Mouse (Mus musculus) megakaryocyte, adult 5-6 weeks (primary cell): ENCODE measurements at regions not wholly inside any gene's neighbourhood (a gene's known extent, or its start where the extent isn't known, plus 50 kb on each side); places are given as distances from the start of the nearest gene placed in this dataset.

Source experiments
- ATAC-seq: 2 replicates; pipeline ENCODE4 v1.8.0; 2016; ENCODE audit warnings: mild to moderate bottlenecking, inconsistent platforms; ENCODE audit not compliant: poor library complexity, severe bottlenecking

DNA sequence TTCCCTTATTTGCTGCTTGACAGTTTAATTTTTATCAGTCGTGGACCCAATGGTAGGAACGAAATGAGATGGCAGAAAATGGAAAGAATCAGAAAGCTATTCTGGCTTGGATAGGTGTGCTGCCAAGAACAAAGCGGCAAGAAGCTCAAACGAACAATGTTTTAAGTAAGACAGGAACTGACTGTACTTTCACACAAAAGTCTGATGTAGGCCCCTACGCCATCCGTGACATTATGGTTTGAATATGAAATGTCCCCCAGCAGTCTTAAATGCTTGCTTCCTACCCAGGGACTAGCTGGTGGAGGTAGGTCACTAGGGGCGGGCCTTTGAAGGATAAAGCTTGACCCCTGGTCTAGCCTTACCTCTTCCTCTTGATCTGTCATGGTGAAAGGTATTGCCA, 90.5 kb upstream of the Barx2 start:
- ATAC-seq, result no peak

DNA sequence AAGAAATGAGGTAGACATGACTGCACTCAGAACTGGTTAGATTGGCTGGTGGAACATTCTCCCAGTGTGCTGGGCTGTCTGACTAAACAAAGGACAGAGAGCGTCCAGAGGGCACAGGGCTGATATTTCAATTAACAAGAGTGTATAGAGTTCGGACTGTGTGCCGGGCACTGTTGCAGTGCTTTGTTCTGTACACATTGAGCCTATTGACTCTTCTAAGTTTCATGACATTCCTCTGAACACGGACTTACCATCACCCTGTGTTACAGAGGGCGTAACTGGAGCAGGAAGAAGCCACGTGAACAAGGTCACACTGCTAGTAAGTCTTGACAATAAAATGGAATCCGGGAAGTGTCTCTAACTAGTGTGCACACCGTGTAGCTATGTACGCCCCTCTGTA, 92.1 kb upstream of the Barx2 start:
- ATAC-seq, result no peak

DNA sequence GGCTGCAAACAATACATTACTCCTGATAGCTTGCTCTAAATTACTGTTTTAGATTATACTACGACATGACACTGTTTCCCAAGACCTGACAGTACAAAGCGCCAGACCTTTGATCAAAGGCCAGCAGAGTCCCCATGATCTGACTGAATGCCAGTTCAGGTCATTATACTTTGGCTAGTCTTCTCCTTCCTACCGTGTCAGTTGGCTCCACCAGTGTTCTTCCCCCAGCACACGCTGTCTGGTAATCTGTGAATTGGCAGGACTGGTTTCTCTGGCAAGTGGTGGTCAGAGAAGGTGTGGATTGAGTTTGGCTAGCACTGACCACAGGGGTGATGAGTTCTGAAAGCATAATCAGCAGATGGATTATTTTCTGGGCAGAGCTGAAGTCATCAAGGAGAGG, 93.1 kb upstream of the Barx2 start:
- no peak for ATAC-seq

- no peak for ATAC-seq
Measured at GRCm38 (mm10) chr9:32010953-32011770, 97.9 kb upstream of the Barx2 start.

- ATAC-seq, result no peak
Measured at GRCm38 (mm10) chr9:32016286-32016685, 99.7 kb upstream of the Arhgap32 start.

GRCm38 (mm10) chr9:32018020-32018419, 97.9 kb upstream of the Arhgap32 start:
- ATAC-seq, result no peak

- ATAC-seq, result peak; percentile 30
Measured at GRCm38 (mm10) chr9:32019786-32020185, 96.2 kb upstream of the Arhgap32 start.

- no peak for ATAC-seq
Measured at GRCm38 (mm10) chr9:32020942-32021731, 94.8 kb upstream of the Arhgap32 start.

DNA sequence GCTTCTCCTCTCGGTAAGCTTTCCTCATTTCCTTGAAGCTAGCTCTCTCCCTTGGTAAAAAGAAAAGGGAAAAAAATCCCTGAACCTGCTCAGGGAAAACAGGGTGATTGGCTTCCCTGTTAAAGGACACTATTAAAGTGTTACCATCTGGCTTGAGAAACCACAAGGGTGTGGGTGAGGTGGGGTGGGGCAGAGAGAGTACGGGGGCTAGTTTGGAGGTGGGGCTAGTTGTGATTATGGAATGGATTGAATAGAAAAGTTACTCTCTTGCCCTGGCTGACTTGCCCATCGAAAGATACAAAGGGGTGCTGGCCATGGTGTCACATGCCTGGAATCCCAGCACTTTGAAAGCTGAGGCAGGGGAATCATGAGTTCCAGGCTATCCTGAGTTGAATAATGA, 94.2 kb upstream of the Arhgap32 start:
- no peak for ATAC-seq

DNA sequence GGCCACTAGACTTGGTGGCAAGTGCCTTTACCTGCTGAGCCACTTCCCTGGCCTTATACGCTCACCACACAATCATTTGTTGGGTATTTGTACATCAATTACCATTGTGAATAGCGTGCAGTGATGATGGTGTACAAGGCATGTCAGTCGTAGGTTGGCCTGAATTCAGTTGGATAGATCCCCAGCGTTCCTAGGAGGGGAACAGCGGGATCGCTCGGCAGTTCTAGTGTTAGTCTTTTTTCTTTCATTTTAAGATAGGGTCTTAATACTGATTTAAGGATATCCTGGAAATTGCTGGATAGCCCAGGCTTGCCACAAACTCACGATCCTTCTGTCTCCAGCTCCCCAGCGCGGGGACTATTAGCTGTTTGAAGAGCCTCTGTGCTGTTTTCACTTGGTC, 92.9 kb upstream of the Arhgap32 start:
- ATAC-seq, result no peak

GRCm38 (mm10) chr9:32024767-32025166, 91.2 kb upstream of the Arhgap32 start:
- no peak for ATAC-seq

DNA sequence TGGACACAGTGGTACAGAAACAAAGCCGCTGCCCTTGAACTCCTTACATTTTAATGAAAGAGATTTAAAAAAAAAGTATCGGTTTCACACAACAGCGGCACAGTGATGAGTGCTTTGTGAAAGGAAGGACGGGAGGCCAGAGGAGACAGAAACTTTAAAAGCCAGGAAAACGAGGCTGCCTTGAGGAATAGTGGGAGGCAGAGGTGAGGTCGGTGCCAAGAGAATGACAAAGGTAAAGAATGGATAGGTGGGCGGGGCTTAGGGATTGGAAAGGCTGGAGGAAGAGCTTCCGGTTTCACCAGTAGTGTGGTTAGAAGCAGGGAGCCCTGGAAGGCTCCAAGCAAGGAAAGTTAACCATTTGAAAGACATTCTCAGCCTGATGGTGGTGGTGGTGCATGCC, 88.0 kb upstream of the Arhgap32 start:
- no peak for ATAC-seq

- no peak for ATAC-seq
Measured at GRCm38 (mm10) chr9:32029001-32029400, 86.9 kb upstream of the Arhgap32 start.

DNA sequence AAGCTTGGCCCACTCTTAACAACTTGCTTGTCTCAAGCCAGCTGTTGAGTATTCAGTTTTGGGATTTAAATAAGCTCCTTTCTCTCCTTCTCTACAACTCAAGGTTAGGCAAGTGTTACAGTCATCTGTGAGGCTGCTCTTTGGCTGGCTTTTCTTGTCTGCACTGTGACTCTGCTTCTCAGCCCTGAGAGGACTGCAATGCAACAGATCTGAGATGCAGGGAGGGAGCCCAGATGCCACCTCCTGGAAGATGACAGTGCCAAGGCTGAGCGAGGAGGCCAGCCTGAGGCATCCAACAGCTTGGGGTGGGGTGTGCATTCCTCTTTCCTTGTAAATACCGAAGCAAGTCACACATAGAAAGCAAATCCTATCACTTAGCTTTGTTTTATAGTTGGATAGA, 86.2 kb upstream of the Arhgap32 start:
- no peak for ATAC-seq

DNA sequence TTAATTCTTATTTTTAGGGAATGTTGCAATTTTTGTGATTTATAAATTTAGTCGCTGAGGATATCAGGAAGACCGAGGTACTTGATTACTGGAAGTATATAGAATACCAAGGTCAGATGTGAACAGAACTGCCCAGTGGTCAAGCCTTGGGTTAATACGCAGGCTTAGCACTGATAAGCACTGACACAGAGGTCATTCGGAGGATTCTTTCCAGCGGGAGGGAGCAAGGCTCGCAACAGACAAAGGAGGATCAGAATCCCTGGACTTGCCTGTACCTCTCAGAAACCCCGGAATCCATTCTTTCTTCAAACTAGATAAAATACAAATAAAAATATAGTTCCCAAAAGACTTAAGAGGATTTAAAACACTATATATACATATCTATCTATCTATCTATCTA, 85.7 kb upstream of the Arhgap32 start:
- ATAC-seq, result no peak

DNA sequence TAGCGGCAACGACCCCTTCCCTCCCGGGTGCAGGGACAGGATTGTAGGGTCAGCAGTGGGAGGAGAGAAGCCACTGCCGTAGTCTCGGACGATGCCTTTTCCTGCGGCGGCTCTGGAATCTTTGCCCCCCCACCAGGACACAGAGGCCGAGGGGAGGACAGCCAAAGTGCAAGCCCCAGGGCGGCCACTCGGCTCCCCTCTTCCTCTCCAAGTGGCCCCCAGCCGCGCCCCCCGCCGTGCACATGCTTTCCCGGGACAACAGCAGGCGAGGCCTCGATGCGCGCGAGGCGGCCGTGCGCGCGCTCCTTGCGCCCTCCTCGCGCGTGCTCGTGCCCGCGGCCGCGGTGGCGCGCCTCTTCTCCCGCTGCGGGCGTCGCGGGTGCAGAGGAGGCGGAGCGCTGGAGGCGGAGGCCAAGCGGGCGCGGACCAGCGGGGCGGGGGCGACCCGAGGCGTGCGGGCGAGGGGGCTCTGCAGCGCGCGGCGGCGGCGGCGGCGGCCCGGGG, 83.9 kb upstream of the Arhgap32 start:
- peak; percentile 73 for ATAC-seq

GRCm38 (mm10) chr9:32032521-32033185, 83.3 kb upstream of the Arhgap32 start:
- ATAC-seq, result peak; percentile 51

DNA sequence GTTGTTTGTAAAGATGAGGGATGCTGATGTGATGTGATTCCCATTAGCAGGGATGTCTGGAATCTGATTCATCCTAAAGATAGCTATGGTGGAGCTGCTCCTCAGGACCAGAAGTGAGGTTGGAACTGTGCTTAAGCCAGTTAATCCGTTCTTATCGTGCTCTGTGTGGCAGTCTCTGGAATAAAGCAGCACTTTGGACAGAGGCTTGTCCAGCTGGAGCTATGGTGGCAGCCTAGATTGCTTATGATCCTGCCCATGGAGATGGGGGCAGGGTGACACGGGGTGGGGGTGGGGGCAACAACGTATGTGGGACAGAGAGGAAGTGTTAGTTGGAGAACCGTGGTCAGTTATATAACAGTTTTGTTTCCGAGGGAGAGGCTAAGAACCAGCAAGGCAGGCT, 82.0 kb upstream of the Arhgap32 start:
- no peak for ATAC-seq

GRCm38 (mm10) chr9:32039999-32040398, 75.9 kb upstream of the Arhgap32 start:
- peak; percentile 51 for ATAC-seq

DNA sequence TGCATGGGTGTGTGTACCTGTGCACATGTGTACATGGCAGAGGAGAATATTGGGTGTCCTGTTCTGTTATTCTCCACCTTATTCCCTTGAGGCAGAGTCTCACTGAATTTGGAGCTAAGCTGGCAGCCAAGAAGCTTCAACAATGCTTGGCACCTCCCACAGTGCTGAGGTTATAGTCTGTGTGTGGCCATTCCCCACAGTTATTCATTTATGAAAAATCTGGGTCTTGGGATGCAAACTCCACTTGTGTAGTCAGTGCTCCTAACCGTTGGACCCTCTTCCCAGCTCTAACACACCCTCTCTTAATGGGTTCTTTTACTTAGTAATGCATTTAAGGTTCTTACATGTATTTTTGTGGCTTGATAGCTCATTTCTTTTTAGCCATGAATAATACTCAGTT, 72.6 kb upstream of the Arhgap32 start:
- ATAC-seq, result no peak

DNA sequence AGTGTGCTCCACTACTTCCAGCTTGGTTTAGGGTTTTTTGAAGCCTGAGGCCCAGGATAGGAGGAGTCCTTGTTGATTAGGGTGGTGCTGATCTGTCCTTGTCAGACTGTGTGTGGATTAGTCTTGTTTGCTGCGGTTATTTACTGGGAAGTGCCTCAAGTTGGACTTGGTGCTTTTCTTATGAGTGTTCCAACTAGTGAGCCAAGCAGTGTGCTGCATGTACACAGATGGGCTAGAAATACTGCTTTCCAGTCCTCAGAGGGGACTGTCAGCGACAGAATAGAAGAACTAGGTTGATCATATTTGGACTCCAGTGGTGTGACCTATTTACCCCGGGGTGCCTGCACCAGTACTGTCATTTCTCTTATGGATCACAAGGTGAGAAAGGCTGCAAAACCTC, 69.1 kb upstream of the Arhgap32 start:
- no peak for ATAC-seq

- ATAC-seq, result no peak
Measured at GRCm38 (mm10) chr9:32048941-32049340, 67.0 kb upstream of the Arhgap32 start.
